Mouse (Mus musculus): ENCODE results near the gene Plin4. TPM values are rescaled to one million over a fixed set of nuclear protein-coding genes. Genes with fewer than 3 reads are reported as not detected.
"Not testable (repeated sequence)": the region's sequence is repeated elsewhere in the genome, so short reads cannot be mapped to it uniquely, and the experiment has no call there.

Gene Plin4
- total RNA-seq, 2 experiments from 2014 or later, result 1.3 to 2.5 TPM

DNA sequence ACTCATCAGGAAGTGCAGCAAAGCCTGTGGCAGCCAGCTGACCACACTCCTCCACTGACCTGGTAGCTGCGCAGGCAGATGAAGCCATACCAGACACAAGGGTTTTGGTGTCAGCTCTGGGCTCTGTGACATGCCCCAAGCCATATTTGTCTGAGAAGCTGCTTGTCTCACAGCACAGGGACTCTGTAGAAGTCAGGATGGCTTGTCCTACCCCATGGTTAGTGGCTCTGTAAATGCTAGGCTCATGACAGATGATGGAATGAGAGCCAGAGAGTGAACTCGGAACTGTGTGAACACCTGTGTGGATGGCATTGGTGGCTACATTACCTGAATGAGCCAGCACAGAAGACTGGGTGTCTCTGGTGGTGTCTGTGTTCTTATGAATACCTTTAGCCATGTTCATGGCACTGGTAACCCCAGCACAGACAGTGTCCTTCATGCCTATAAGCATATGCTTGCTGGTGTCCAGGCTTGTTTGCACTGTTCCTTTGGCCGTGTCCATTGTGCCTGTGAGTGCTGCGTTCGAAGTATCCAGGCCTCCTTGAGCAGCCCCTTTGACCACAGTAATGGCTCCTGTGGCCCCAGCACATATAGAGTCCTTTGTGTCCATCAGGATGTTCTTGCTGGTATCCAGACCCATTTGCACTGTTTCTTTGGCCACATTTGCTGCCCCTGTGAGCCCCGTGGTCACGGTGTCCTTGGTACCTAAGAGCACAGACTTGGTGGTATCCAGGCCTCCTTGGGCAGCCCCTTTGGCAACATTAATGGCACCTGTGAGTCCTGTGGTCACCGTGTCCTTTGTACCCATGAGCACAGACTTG is 5.9 kb downstream of the Plin4 start:
- DNase-seq (ENCODE audit: low spot score in 2 of 2), result no peak

DNA sequence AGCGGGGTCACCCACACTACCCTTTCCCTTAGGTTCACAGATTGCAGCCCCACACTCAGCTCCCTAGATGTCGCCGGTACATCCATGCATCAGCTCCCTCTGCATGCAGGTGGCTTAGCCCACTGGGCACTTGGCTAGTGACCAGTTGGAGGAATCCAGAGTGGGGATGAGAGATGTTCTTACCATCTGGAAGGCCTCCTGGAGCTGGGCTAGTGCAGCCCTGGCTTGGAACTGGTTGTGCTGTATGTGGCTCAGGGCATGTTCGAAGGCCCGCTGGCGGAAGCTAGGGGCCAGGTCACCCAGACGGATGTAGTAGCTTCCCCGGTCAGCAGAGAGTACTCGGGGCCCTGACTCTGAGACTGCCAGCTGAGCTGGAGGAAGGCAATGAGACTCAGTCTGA is 6.7 kb downstream of the Plin4 start:
- no peak for DNase-seq (ENCODE audit: low spot score in 2 of 2)

- no peak for DNase-seq (ENCODE audit: low spot score in 2 of 2)
Observed at GRCm38 (mm10) chr17:56102158-56102557, 7.4 kb downstream of the Plin4 start.

DNA sequence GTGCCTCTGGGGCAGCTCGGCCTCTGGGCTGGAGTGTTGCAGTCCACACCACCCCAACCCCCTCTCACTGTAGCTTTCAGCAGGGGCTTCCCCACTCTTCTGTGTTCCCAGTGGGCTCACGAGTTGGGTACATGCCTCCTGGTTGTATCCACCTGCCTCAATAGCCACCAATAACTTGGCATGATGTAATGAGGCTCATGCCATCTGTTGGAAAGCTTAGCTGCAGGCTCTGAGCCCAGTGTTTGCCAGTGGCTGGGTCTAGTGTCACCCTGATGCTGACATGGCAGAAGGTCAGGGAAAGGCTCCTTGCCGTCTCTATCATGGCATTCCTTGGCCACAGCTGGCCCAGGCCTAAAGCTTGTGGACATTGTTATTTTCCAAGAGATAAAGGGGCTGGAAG is 8.8 kb downstream of the Plin4 start:
- DNase-seq (ENCODE audit: low spot score in 2 of 2), result no peak

- DNase-seq (ENCODE audit: low spot score in 2 of 2), result no peak
Observed at GRCm38 (mm10) chr17:56098711-56099572, 10.7 kb downstream of the Plin4 start.

DNA sequence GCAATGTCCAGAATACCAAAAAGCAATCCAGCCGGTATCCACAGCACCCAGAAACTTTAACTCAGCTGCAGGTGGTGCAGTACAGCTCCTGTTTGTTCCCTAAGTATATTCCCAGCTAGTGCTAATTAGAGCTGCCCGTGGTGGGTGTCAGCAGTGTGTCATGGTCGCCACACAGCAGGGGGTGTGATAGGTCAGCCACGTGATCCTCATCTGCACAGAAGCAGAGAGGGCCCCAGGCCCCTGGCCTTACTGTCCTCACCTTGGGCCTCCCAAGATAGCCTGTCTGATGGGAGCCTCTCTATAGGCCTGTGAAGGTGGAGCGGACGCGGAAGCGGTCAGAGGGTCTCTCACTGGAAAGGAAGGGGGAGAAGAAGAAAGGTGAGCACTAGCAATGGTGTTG is 11.4 kb downstream of the Plin4 start:
- no peak for DNase-seq (ENCODE audit: low spot score in 2 of 2)

DNA sequence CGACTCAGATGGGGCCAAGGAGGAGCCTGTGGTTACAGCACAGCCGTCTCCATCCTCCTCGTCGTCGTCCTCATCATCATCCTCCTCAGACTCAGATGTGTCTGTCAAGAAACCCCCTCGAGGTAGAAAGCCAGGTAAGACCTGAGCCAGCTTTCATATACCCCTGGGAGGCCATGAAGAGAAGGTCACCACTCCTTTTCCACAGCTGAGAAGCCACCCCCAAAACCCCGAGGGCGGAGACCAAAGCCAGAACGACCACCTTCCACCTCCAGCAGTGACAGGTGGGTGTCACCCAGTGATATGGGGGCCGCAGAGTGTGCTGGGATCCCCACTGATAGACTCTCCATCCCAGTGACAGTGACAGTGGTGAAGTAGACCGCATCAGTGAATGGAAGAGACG is 12.7 kb downstream of the Plin4 start:
- DNase-seq (ENCODE audit: low spot score in 2 of 2), result no peak

GRCm38 (mm10) chr17:56092794-56093193 is 16.8 kb downstream of the Plin4 start:
- DNase-seq (ENCODE audit: low spot score in 2 of 2), result no peak

- no peak for DNase-seq (ENCODE audit: low spot score in 2 of 2)
Observed at GRCm38 (mm10) chr17:56092312-56092711, 17.3 kb downstream of the Plin4 start.

GRCm38 (mm10) chr17:56080781-56081585 is 28.6 kb downstream of the Plin4 start:
- peak; percentile 59 to 83 for DNase-seq (ENCODE audit: low spot score in 2 of 2)

GRCm38 (mm10) chr17:56079921-56080320 is 29.7 kb downstream of the Plin4 start:
- DNase-seq (ENCODE audit: low spot score in 2 of 2), result peak in 1 of 2 experiments; percentile 25

- DNase-seq (ENCODE audit: low spot score in 2 of 2), result peak; percentile 99 to 100
Observed at GRCm38 (mm10) chr17:56078880-56079795, 30.5 kb downstream of the Plin4 start, which contains the start of gene Hdgfl2. Gene Hdgfl2 (plus strand): TSS chr17:56079634.

- not testable (repeated sequence) for DNase-seq (ENCODE audit: low spot score in 2 of 2)
Observed at GRCm38 (mm10) chr17:56078361-56078760, 31.2 kb downstream of the Plin4 start.

DNA sequence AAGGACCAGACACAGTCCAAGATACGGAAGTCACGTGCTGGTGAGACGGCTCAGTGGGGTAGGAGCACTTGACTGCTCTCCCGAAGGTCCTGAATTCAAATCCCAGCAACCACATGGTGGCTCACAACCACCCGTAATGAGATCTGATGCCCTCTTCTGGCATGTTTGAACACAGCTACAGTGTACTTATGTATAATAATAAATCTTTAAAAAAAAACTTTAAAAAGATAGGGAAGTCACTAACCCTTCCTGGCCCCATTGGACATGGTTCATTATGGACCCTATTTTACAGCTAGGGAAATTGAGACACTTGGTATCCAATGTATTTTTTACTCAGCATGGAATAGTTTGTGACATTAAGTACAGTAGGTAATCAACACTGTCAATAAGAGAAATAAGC is 32.1 kb downstream of the Plin4 start:
- no peak for DNase-seq (ENCODE audit: low spot score in 2 of 2)

GRCm38 (mm10) chr17:56074827-56075208 is 34.8 kb downstream of the Plin4 start, which contains the start of gene Ubxn6:
Gene Ubxn6 (minus strand): TSS chr17:56075028.
- peak; percentile 96 to 97 for DNase-seq (ENCODE audit: low spot score in 2 of 2)

DNA sequence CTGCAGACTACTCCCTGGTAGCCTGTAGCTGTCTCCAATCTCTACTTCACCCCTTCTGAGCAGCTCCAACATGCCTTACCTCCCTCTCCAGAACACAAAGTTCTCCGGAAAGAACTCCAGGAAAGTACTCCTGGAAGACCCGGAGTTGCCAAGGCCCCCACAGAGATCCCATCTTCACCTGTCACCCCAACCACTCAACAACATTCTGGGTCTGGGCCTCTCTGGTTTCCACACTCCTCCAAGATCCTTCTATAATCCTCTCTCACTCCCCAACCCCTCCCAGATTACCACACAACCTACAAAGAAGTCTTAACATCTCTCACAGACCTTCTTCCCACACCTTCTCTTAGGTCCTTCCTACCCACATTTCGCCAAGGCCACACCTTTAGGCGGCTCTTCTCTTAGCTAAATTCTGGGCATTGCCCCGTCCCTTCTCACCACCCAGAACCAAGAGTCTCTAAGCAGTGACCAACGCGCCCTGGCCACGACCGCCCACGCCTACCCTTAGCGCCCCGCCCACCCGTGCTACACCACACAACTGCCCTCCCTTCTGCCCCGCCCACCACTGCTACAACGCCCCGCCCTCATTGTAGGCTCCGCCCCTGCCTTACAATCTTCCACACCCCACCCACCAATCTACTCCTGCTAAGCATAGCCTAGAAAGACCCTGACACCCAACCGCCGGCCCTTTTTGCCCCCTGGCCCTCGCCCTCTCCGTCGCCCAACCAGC is 35.3 kb downstream of the Plin4 start:
- peak in 1 of 2 experiments; percentile 68 for DNase-seq (ENCODE audit: low spot score in 2 of 2)

- no peak for DNase-seq (ENCODE audit: low spot score in 2 of 2)
Observed at GRCm38 (mm10) chr17:56072243-56072642, 37.4 kb downstream of the Plin4 start.

DNA sequence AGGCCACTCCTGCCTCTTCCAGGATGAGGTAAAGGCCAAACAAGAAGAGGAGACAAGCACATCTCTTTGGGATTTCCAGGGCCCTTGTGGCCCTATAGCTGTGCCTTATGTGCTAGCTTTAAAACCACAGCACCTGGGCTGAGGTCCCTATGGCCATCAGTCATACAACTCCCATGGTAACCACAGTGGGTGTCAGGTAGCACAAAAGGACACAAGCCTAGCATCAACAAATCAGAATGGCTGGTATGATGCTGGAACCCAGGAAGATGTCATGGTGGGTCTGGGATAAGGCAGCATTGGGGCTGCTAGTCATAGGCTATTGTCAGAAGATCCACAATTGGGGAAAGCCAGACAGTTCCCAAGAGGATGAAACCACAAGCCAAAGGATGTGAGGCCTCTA is 38.5 kb downstream of the Plin4 start:
- DNase-seq (ENCODE audit: low spot score in 2 of 2), result no peak

DNA sequence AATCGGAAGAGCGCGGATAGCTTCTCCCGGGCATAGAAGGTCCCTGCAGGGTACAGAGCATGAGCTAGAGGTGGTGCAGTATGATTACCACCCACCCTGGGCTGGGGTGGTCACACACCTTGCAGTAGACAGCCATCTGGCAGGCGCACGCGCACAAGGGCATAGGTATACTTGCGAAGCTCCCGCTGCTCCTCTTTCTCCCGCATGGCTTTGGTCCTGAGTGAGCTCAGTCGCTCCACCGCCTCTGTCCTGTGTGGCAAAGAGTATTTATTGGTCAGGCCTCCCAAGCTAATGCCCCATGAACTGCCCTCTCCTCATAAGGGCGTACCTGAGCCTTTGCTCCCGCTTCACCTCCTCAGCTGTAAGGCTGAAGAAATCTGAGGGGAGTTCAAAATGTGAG is 40.5 kb downstream of the Plin4 start:
- DNase-seq (ENCODE audit: low spot score in 2 of 2), result no peak

Data from layer of hippocampus, postnatal 14 days (tissue).